Mouse (Mus musculus) E14TG2a.4 (cell line): ENCODE results near the gene Msl3l2.
A peak's percentile ranks its signal among the peaks of the same experiment; 100 is the strongest.

Experiments used
- H3K27me3 ChIP-seq: 2 replicates; pipeline ENCODE4 v1.6.1; 2014; ENCODE audit warnings: low read length, control low read depth; ENCODE audit not compliant: insufficient read depth
- H3K36me3 ChIP-seq: 2 replicates; pipeline ENCODE4 v1.6.1; 2014; ENCODE audit warnings: low read length, control low read depth; ENCODE audit not compliant: insufficient read depth
- H3K4me1 ChIP-seq: replicated peaks from 2 replicates; pipeline ENCODE4 v1.6.1; 2014; ENCODE audit warnings: low read depth, low read length, control low read depth
- H3K4me3 ChIP-seq: replicated peaks from 2 replicates; pipeline ENCODE4 v1.5.1; 2014; ENCODE audit warnings: mild to moderate bottlenecking, low read length
- H3K9me3 ChIP-seq: 2 replicates; pipeline ENCODE4 v1.6.1; 2014; ENCODE audit warnings: low read length, control low read depth
- CTCF ChIP-seq: conservative IDR thresholded peaks from 2 replicates; pipeline ENCODE4 v1.5.1; 2014; ENCODE audit warnings: low read length
- NANOG ChIP-seq: IDR thresholded peaks from 2 replicates; pipeline ENCODE4 v1.6.1; 2014; ENCODE audit warnings: borderline replicate concordance, low read length, mixed read lengths
- POU5F1 ChIP-seq: IDR thresholded peaks from 2 replicates; pipeline ENCODE4 v1.6.1; 2014; ENCODE audit warnings: low read length, borderline replicate concordance

Msl3l2 gene

GRCm38 (mm10) chr10:56106333-56106995, at the start of gene Msl3l2:
Msl3l2 (plus strand) TSS chr10:56106917.
- no peaks in the 10 kb centered on the region for H3K27me3 ChIP-seq
- H3K4me1 ChIP-seq: peaks cover 6% of the 10 kb centered on the region
- TF ChIP-seq NANOG (no peak), POU5F1 (no peak), CTCF (peak; percentile 55)
- H3K36me3 ChIP-seq: no peaks in the 10 kb centered on the region
- no peak within 1 kb of the TSS for H3K4me3 ChIP-seq
- H3K9me3 ChIP-seq: no peaks in the 10 kb centered on the region; the same call in 1 of the 2 replicates

GRCm38 (mm10) chr10:56058979-56059422, 47.7 kb upstream of the Msl3l2 start:
- no peak overlapping the region for H3K4me3 ChIP-seq
- no peaks in the 10 kb centered on the region for H3K4me1 ChIP-seq
- TF ChIP-seq NANOG: no peak
- TF ChIP-seq CTCF: no peak
- TF ChIP-seq POU5F1: no peak
- no peaks in the 10 kb centered on the region for H3K9me3 ChIP-seq
- H3K36me3 ChIP-seq: no peaks in the 10 kb centered on the region
- no peaks in the 10 kb centered on the region for H3K27me3 ChIP-seq

GRCm38 (mm10) chr10:56061238-56061830, 45.4 kb upstream of the Msl3l2 start:
- no peaks in the 10 kb centered on the region for H3K4me1 ChIP-seq
- no peaks in the 10 kb centered on the region for H3K36me3 ChIP-seq
- no peak for TF ChIP-seq POU5F1
- no peaks in the 10 kb centered on the region for H3K9me3 ChIP-seq
- H3K27me3 ChIP-seq: no peaks in the 10 kb centered on the region
- H3K4me3 ChIP-seq: no peak overlapping the region

- no peaks in the 10 kb centered on the region for H3K9me3 ChIP-seq
- no peaks in the 10 kb centered on the region for H3K27me3 ChIP-seq
- H3K4me3 ChIP-seq: no peak overlapping the region
- no peaks in the 10 kb centered on the region for H3K36me3 ChIP-seq
- H3K4me1 ChIP-seq: no peaks in the 10 kb centered on the region
- no peak for TF ChIP-seq CTCF
- no peak for TF ChIP-seq NANOG
- TF ChIP-seq POU5F1: no peak
These were observed 44.0 kb upstream of the Msl3l2 start for GRCm38 (mm10) chr10:56062746-56063145.

- H3K9me3 ChIP-seq: no peaks in the 10 kb centered on the region
- H3K27me3 ChIP-seq: no peaks in the 10 kb centered on the region
- no peak for TF ChIP-seq NANOG
- no peak for TF ChIP-seq POU5F1
- TF ChIP-seq CTCF: no peak
- H3K4me1 ChIP-seq: no peaks in the 10 kb centered on the region
- H3K4me3 ChIP-seq: no peak overlapping the region
- H3K36me3 ChIP-seq: no peaks in the 10 kb centered on the region
These were observed 17.0 kb upstream of the Msl3l2 start for GRCm38 (mm10) chr10:56089714-56090113.

GRCm38 (mm10) chr10:56094586-56094985, 12.1 kb upstream of the Msl3l2 start:
- no peaks in the 10 kb centered on the region for H3K4me1 ChIP-seq
- no peaks in the 10 kb centered on the region for H3K27me3 ChIP-seq
- H3K9me3 ChIP-seq: no peaks in the 10 kb centered on the region
- H3K4me3 ChIP-seq: no peak overlapping the region
- H3K36me3 ChIP-seq: no peaks in the 10 kb centered on the region
- no peak for TF ChIP-seq CTCF
- TF ChIP-seq POU5F1: no peak
- TF ChIP-seq NANOG: no peak

GRCm38 (mm10) chr10:56096757-56097156, 10.0 kb upstream of the Msl3l2 start:
- no peaks in the 10 kb centered on the region for H3K36me3 ChIP-seq
- no peaks in the 10 kb centered on the region for H3K4me1 ChIP-seq
- TF ChIP-seq NANOG: no peak
- H3K27me3 ChIP-seq: no peaks in the 10 kb centered on the region
- no peaks in the 10 kb centered on the region for H3K9me3 ChIP-seq
- no peak overlapping the region for H3K4me3 ChIP-seq

GRCm38 (mm10) chr10:56099126-56099525, 7.6 kb upstream of the Msl3l2 start:
- no peaks in the 10 kb centered on the region for H3K4me1 ChIP-seq
- H3K9me3 ChIP-seq: no peaks in the 10 kb centered on the region
- TF ChIP-seq POU5F1 (no peak), NANOG (no peak), CTCF (no peak)

More at GRCm38 (mm10) chr10:56099126-56099525, 7.6 kb upstream of the Msl3l2 start:
- Histone ChIP-seq H3K4me3 (no peak overlapping the region), H3K36me3 (no peaks in the 10 kb centered on the region), H3K27me3 (no peaks in the 10 kb centered on the region)
